8 mouse cellular contexts compared by ENCODE assay signal in the genomic region with DNA sequence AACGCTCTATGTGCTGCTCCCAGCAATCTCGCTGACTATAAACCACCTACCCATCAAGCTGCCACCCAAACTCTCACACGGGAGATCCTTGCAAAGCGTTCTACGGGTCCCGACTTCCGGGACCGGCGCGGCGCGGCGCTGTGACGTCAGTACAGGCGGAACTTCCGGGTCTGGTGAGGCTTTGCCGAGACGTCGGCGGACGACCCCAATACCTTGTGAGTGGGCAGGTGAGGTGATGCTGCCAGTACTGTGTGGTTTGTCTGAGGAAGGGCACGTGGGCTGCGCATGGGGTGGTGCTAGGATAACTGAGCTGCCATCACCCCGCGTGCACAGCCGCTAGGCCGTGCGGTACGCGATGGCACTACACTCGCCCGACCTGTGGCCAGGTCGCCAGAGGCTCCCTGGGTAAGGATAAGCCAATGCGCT. TPM values are rescaled to one million over a fixed set of nuclear protein-coding genes. Genes with fewer than 3 reads are reported as not detected.
DNase-seq lines count a peak whose midpoint lies in the region; ATAC-seq lines count a peak whose summit lies in the region.

Ldah (plus strand) TSS at position 130 of the 426 bp plus-strand sequence.

- no peaks in the 10 kb centered on the region; the same call in 1 of the 2 replicates for H3K4me1 ChIP-seq in intestine, embryonic 14.5 days (replicated peaks; ENCODE audit: control insufficient read depth, insufficient read depth, low read length)

- intact Hi-C loops in left cerebral cortex, postnatal 14 days (cut with DNase I): loop anchor here (5.0 kb wide), 1 partner anchor 94 kb away; the partner anchor contains the start of gene Gdf7

- H3K9ac ChIP-seq in intestine, embryonic 14.5 days (ENCODE audit: low read length): peak within 1 kb of the TSS; percentile 73

- WGBS in intestine, embryonic 14.5 days: under 1% methylated on average over 34 of the region's 34 CpGs

- peak within 1 kb of the TSS; percentile 51; the same call in 1 of the 2 replicates for H3K27ac ChIP-seq in intestine, embryonic 14.5 days (ENCODE audit: low read depth)

- DNase-seq in adrenal gland, adult (ENCODE audit: inconsistent age in 2 of 2, low spot score in 1 of 2): peak; percentile 90 to 96
- peak; percentile 92 for DNase-seq in embryo, embryonic 10.5 days (ENCODE audit: low spot score)
- peak; percentile 75 for DNase-seq in gastrocnemius, postnatal 25 days
- peak; percentile 97 for DNase-seq in intestine, embryonic 14.5 days (ENCODE audit: low spot score)
- peak; percentile 87 to 91 for DNase-seq in left cerebral cortex, postnatal 14 days (ENCODE audit: low spot score in 2 of 2)
- peak; percentile 90 for DNase-seq in mesoderm, embryonic 11.5 days (ENCODE audit: low read depth, low spot score)
- DNase-seq in right cerebral cortex, postnatal 36 days (ENCODE audit: low spot score in 2 of 2): peak; percentile 87 to 91
- DNase-seq in yolk sac, embryonic 10.5 days (ENCODE audit: low spot score): peak; percentile 88

- peak within 1 kb of the TSS; percentile 97 for H3K4me3 ChIP-seq in intestine, embryonic 14.5 days (ENCODE audit: low read depth, low read length)

- H3K9me3 ChIP-seq in intestine, embryonic 14.5 days (ENCODE audit: control insufficient read depth, low read length): no peaks in the 10 kb centered on the region

- H3K27me3 ChIP-seq in intestine, embryonic 14.5 days (replicated peaks; ENCODE audit: control insufficient read depth, insufficient read depth, low read length): no peaks in the 10 kb centered on the region

- peak; percentile 99 for ATAC-seq in intestine, embryonic 14.5 days (replicated peaks; ENCODE audit: low FRiP score, low TSS enrichment, low read depth)

- no peaks in the 10 kb centered on the region for H3K36me3 ChIP-seq in intestine, embryonic 14.5 days (ENCODE audit: control insufficient read depth, insufficient read depth, low read length)

- H3K4me2 ChIP-seq in intestine, embryonic 14.5 days (ENCODE audit: low read length): peak within 1 kb of the TSS; percentile 73

RNA-seq across cellular contexts. Expression of gene Ldah, which starts in this region (rescaled TPM):
- total RNA-seq in gastrocnemius, postnatal 25 days (2021): 10 to 100 TPM in 1 of 2 experiments, 1 to 10 TPM in 1; 8.7 to 12.4 TPM
- 51.2 and 56.2 TPM in 2 replicates for polyA plus RNA-seq in intestine, embryonic 14.5 days (2014; fragmentation: Nextera tagmentation; extraction: Ambion mirVana)
- 10 to 100 TPM; 39.8 to 42.3 TPM for total RNA-seq in left cerebral cortex, postnatal 14 days (2021)

Comparison
In these comparisons a context has a peak if more than half of its experiments do, and no peak if none do; other contexts are left out.
1. Peak in every context shown above with its lines: DNase-seq, ATAC-seq, H3K4me3 ChIP-seq and H3K27ac ChIP-seq.